Mouse (Mus musculus) cerebellum, adult 18-20 months (tissue): ENCODE measurements around the gene Podxl2.

ENCODE experiments used
- DNase-seq, 2 experiments: peaks; one replicate each; pipeline ENCODE4 v3.0.0; 2021

Podxl2 gene

DNA sequence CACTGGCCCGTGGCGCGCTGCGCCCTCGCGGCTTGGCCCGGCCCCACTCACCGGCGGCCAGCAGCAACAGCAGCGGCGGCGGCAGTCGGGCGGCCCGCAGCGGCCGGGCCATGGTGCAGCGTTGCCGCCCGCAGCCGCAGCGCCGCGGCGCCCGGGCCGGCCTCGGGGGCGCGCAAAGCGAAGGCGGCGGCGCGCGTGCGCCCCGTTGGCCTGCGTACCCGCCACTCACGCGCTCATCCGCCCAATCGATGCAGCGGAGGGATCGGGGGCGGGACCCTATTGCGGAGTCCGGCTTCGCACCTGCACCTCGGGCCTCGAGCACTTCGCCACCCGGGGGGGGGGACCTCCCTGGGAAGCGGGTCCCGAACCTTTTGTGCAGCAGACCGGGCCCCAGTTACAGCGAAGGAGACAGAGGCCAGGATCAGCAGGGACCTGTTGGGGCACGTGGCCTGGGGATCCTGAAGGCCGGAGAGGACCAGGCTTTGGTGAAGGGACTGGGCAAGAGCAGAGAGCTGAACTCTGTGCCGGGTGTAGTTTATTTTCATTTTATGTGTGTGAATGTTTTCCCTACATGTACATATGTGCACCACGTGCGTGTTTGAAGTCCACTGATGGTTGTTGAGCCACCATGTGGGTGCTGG lies at the start of gene Podxl2:
Gene Podxl2 (minus strand): TSS at position 177 of the 641 bp plus-strand sequence.
- DNase-seq = peak; percentile 88 to 93

DNA sequence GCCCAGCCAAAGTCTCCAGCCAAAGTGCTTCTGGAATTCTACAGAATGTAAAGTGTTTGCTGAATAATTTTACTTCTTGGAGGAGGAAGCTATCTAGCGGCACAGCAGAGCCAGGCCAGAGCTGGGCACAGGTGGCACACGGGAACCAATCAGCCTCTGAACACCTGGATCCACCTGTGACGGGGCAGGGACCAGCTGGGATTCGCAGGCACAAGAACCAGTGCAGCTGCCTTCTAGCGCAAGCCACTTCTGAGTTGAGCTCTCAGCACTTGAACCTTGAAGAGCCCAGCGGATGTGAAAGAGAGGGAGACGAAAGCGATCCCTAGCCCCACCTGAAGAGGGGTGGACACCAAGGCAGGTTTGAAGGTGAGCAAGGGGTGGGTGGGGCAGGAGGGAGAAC lies 44.0 kb upstream of the Podxl2 start:
- DNase-seq = no peak

DNA sequence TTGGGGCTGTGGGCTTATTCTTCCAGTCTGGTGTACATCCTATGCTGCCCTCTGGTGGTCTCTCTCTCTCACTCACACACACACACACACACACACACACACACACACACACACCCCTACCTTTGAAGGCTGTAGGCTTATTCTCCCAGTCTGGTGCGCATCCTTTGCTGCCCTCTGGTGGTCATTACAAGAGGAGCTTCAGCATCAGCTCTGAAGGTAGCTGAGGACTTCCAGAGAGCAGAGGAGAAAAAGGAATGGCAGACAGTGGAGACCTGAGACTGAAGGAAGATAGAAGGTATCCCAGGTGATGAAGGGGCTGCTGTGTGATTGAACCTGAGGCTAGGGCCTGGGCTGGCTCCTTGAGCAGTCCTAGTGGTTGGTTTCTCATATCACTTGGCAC lies 41.3 kb upstream of the Podxl2 start:
- peak; percentile 63 to 66 for DNase-seq

GRCm38 (mm10) chr6:88915510-88915909 lies 40.7 kb upstream of the Podxl2 start:
- DNase-seq = no peak

DNA sequence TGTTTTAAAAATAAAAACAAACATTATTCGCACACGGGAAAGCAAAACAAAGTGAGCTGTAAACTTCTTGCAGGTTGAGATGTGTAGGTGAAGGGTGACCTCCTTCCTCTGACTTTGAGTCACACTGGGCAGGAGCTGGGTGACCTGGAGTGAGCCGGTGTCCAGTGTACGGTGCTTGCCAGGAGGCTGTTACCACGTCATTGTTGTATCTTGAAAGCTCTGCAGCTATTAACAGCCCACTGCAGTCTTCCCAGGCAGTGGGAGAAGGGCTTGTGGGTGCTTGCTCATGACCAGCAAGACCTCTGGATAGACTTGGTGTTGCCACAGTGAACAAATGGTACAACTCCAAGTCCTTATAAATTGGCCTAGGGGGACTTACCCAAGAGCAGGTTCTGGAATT lies 40.0 kb upstream of the Podxl2 start:
- no peak for DNase-seq

GRCm38 (mm10) chr6:88913440-88913839 lies 38.6 kb upstream of the Podxl2 start:
- DNase-seq = no peak

GRCm38 (mm10) chr6:88913022-88913421 lies 38.2 kb upstream of the Podxl2 start:
- DNase-seq = no peak

- DNase-seq = no peak
These were observed 34.3 kb upstream of the Podxl2 start for GRCm38 (mm10) chr6:88909151-88909550.

- DNase-seq = peak; percentile 68 to 74
These were observed 31.7 kb upstream of the Podxl2 start for GRCm38 (mm10) chr6:88906369-88907108.

GRCm38 (mm10) chr6:88905042-88905441 lies 30.2 kb upstream of the Podxl2 start:
- no peak for DNase-seq

DNA sequence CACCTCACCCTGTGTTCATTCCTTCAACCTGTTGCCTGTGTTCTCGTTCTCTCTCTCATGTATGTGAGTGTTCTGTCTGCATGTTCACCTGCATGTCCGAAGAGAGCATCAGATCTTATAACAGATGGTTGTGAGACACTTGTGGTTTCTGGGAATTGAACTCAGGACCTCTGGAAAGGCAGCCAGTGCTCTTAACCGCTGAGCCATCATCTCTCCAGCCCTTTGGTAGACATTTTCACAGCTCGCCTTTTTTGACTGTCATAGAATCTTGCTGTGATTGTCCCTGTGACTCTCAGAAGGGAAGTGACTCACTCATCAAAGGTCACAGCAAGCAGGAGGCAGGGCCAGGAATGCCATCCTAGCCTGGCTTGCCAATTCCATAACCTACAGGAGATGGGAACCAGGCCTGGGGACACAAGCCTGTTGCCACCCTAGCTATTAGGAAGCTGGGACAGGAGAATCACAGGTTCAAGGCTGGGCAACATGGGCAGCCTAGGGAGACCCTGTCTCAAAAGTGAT lies 29.7 kb upstream of the Podxl2 start:
- no peak for DNase-seq

GRCm38 (mm10) chr6:88903708-88904107 lies 28.9 kb upstream of the Podxl2 start:
- DNase-seq = no peak

DNA sequence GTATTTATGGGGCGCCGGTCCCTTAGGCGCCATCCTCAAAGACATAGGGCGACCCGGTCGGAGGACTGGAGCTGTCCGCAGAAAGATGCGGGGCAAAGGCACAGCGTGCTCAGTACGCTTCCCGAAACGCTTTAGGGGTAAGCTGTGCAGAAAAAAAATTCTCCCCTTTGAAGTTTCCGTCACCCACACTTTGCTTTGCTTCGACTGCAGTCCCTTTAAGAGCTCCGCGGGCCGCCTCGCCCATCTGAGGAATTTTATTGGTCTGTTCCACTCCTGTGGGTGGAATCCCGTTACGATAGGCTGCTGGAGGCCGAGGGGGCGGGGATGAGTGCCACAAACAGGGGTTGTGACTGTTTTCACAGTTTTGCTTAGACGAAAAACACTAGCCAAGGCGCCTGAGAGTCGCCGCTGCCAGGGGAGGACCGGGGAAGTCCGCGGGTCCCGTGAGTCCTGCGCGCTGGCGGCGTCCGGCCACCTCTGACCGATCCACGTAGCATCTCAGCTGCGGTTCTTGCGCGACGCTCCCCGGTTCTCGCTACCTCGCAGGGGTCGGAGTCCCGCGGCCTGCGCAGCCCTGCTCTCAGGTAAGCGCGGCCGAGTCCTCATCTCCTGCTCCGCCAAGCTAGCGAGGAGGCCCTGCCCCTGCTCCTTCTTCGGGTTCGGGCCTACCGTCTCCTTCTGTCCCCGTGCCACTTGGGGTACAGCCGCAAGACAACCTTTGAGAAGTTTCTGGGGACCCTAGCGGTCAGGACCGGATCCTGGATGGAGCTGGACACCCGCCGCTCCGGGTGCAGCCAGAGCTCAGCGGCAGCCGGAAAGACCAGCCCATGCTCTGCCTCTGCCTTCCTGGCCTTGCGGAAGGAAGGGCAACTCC lies 27.3 kb upstream of the Podxl2 start, which contains the start of gene Tpra1:
Gene Tpra1 (plus strand): TSS at position 305 of the 874 bp plus-strand sequence.
- peak; percentile 93 to 97 for DNase-seq

- peak in 1 of 2 experiments; percentile 29 for DNase-seq
These were observed 26.6 kb upstream of the Podxl2 start for GRCm38 (mm10) chr6:88901471-88901870.

DNA sequence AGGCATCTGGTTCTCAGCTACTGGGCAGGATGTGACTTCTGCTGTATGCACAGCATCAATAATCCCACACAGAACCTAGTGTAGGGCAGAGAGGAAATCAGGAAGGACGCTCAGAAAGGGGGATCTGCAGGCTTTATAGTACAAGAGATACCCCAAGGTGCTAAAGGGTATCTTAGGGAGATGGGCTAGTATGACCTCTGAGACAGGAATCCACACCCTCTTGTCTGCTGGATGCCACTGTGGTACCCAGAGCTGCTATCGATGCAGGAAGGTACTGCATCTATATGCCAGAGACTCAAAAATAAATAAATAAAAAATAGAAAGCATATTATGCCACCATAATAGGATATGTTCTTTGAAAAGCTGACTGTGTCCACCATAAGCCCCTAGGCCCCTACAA lies 24.8 kb upstream of the Podxl2 start:
- DNase-seq = no peak

DNA sequence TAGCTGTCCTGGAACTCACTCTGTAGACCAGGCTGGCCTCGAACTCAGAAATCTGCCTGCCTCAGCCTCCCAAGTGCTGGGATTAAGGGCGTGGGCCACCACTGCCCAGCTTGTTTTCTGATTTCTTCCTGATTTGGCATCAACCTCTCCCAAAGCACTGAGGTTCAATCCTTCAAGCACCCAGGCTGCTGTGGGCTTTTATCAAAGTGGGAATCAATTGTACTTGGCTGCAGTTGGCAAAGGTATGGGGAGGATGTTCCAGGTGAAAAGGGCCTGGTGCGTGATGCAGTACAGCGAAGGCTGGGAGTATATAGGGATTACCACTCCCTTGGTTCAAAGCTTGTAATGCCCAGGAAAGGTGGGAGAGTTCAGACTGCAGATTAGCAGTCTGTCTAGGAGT lies 24.2 kb upstream of the Podxl2 start:
- no peak for DNase-seq

- DNase-seq = peak; percentile 89 to 95
These were observed 23.7 kb upstream of the Podxl2 start, which contains the start of gene Mcm2 for GRCm38 (mm10) chr6:88898534-88899048. Gene Mcm2, minus strand, starts transcription at chr6:88898780.

DNA sequence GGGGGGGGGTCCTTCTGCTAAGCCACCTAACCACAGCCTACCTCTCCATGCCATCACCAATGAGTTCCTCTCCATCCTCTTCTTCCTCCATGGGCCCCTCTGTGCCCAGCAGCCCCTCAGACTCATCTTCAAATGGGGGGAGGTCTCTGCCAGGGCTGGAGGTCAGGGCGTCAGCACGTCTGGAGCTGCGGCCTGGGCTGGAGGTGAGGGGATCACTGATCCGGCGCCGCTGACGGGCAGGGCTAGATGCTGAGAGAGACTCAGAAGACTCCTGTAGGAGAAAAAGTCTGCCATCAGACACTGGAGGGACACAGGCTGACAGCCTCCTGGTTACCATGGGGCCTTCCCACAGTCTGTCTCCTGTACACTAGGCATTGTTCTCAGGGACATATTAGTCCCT lies 22.4 kb upstream of the Podxl2 start:
- no peak for DNase-seq

GRCm38 (mm10) chr6:88895943-88896342 lies 21.1 kb upstream of the Podxl2 start:
- no peak for DNase-seq

- DNase-seq = peak; percentile 79 to 89
These were observed 18.7 kb upstream of the Podxl2 start for GRCm38 (mm10) chr6:88893559-88893958.

GRCm38 (mm10) chr6:88890832-88891231 lies 16.0 kb upstream of the Podxl2 start:
- DNase-seq = no peak

DNA sequence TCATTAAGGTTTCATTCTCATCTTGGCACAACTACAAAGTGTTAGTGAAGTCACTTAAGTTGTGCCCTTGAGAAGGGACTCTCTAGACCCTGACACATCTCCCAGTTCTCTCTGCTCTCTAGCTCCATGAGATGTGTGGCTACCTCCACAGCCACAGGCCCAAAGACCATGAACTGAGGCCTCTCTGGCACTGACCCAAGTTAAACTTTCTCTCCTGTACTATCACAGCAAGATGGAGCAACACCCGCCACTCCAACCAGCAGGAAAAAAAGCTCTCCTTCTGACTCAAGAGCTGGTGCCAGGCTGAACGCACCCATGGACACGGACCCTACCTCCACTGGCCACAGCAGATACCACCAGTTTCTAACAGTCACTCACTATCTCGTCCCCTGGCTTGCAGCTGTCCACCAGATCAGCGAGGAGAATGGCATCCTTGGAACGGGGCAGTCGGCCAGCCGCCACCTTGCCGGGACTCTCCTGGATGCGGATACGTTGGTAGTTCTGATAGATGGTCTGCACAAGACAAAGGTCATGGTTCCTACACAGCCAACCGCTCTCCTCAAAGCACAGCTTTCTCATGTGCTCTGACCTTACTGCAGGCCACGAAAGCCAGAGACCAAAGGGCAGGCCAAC lies 14.7 kb upstream of the Podxl2 start:
- DNase-seq = no peak
